Mouse (Mus musculus) limb, embryonic 14.5 days (tissue): ENCODE results near the gene Rbfox3. TPM values are rescaled to one million over a fixed set of nuclear protein-coding genes. Genes with fewer than 3 reads are reported as not detected.

Experiments
- ATAC-seq: fragments of 200-750 bp; cut with Nextera tagmentation; 2 replicates; pipeline ENCODE4 v1.8.0; 2017; ENCODE audit warnings: low read depth, moderate number of reproducible peaks, moderate TSS enrichment; ENCODE audit not compliant: low FRiP score
- DNase-seq: peaks from one replicate; pipeline ENCODE4 v3.0.0-alpha.2; 2015; ENCODE audit warnings: low spot score
- H3K27ac ChIP-seq: fragments of 300-500 bp; sonication (generic); replicated peaks from 2 replicates; pipeline ENCODE4 v1.5.1; 2014; ENCODE audit warnings: low read depth, mild to moderate bottlenecking, low read length, moderate library complexity, mixed read lengths
- H3K27me3 ChIP-seq: fragments of 300-500 bp; sonication (generic); 2 replicates; pipeline ENCODE4 v1.6.1; 2014; ENCODE audit warnings: low read length, mixed read lengths; ENCODE audit not compliant: control insufficient read depth, insufficient read depth
- H3K36me3 ChIP-seq: fragments of 300-500 bp; sonication (generic); 2 replicates; pipeline ENCODE4 v1.6.1; 2014; ENCODE audit warnings: mild to moderate bottlenecking, low read length, moderate library complexity, mixed read lengths; ENCODE audit not compliant: control insufficient read depth, insufficient read depth
- H3K4me1 ChIP-seq: fragments of 300-500 bp; sonication (generic); 2 replicates; pipeline ENCODE4 v1.6.1; 2014; ENCODE audit warnings: antibody characterized with exemption, low read length, mixed read lengths; ENCODE audit not compliant: control insufficient read depth, insufficient read depth
- H3K4me2 ChIP-seq: fragments of 300-500 bp; sonication (generic); replicated peaks from 2 replicates; pipeline ENCODE4 v1.6.1; 2014; ENCODE audit warnings: low read depth, mild to moderate bottlenecking, low read length, moderate library complexity; ENCODE audit not compliant: severe bottlenecking
- H3K4me3 ChIP-seq: fragments of 300-500 bp; sonication (generic); replicated peaks from 2 replicates; pipeline ENCODE4 v1.5.1; 2014; ENCODE audit warnings: low read length
- H3K9ac ChIP-seq: fragments of 300-500 bp; sonication (generic); 2 replicates; pipeline ENCODE4 v1.6.1; 2014; ENCODE audit warnings: mild to moderate bottlenecking, low read depth, low read length, moderate library complexity; ENCODE audit not compliant: severe bottlenecking
- H3K9me3 ChIP-seq: fragments of 300-500 bp; sonication (generic); 2 replicates; pipeline ENCODE4 v1.6.1; 2016; ENCODE audit warnings: low read length; ENCODE audit not compliant: control insufficient read depth
- POLR2A ChIP-seq: fragments of 200-500 bp; IDR thresholded peaks from 2 replicates; pipeline ENCODE4 v1.8.0; 2012; ENCODE audit warnings: inconsistent platforms, mild to moderate bottlenecking, moderate library complexity, borderline replicate concordance; ENCODE audit not compliant: insufficient read depth, insufficient read length; ENCODE audit errors: extremely low read depth
- WGBS: fragments of 180-500 bp; shearing (Covaris S2); extraction: QIAGEN DNeasy Blood & Tissue Kit; methylation state at CpG from one replicate; pipeline ENCODE4 v1.1.7; 2014; 5-methylcytosine and 5-hydroxymethylcytosine counted together
- polyA plus RNA-seq, 2 experiments: library from polyadenylated mRNA; depleted of rRNA in 1 of 2; stranded (reverse) in 1 of 2; unstranded in 1 of 2; fragments of >200 nt; fragmentation: Nextera tagmentation in 1 of 2; extraction: Ambion mirVana in 1 of 2; gene quantifications; 2 replicates each; pipeline versions ENCODE4 v1.2.1 to v1.2.3; 2012 to 2014

The Rbfox3 gene
- polyA plus RNA-seq, 2 experiments: 0.43 to 0.44 TPM

- no peaks in the 10 kb centered on the region for H3K36me3 ChIP-seq
- H3K4me2 ChIP-seq: no peak overlapping the region
- H3K4me3 ChIP-seq: no peak overlapping the region
- H3K27me3 ChIP-seq: no peaks in the 10 kb centered on the region
- ATAC-seq: no peak
- no peak for TF ChIP-seq POLR2A
- H3K4me1 ChIP-seq: no peaks in the 10 kb centered on the region
- DNase-seq: no peak
- H3K9me3 ChIP-seq: no peaks in the 10 kb centered on the region
- no peak overlapping the region for H3K27ac ChIP-seq
- WGBS: 81% methylated on average over 26 of the region's 26 CpGs
- no peak overlapping the region for H3K9ac ChIP-seq
Observed at GRCm38 (mm10) chr11:118714601-118715524, 196.5 kb downstream of the Rbfox3 start.

- H3K9me3 ChIP-seq: no peaks in the 10 kb centered on the region
- H3K4me3 ChIP-seq: no peak overlapping the region
- H3K36me3 ChIP-seq: no peaks in the 10 kb centered on the region
- no peak overlapping the region for H3K27ac ChIP-seq
- H3K4me2 ChIP-seq: no peak overlapping the region
- H3K4me1 ChIP-seq: no peaks in the 10 kb centered on the region
- H3K9ac ChIP-seq: no peak overlapping the region
- ATAC-seq (no peak), DNase-seq (no peak)
- WGBS: 47% methylated on average over 4 of the region's 4 CpGs
- TF ChIP-seq POLR2A: no peak
- H3K27me3 ChIP-seq: no peaks in the 10 kb centered on the region
Observed at GRCm38 (mm10) chr11:118712761-118713160, 198.6 kb downstream of the Rbfox3 start.

- no peak for TF ChIP-seq POLR2A
- no peaks in the 10 kb centered on the region for H3K36me3 ChIP-seq
- ATAC-seq: no peak
- H3K4me1 ChIP-seq: no peaks in the 10 kb centered on the region
- no peaks in the 10 kb centered on the region for H3K9me3 ChIP-seq
- H3K4me2 ChIP-seq: no peak overlapping the region
- DNase-seq: no peak
- no peak overlapping the region for H3K4me3 ChIP-seq
- no peaks in the 10 kb centered on the region for H3K27me3 ChIP-seq
- H3K27ac ChIP-seq: no peak overlapping the region
- no peak overlapping the region for H3K9ac ChIP-seq
- 75% methylated on average over 9 of the region's 9 CpGs for whole genome bisulfite sequencing
Observed at GRCm38 (mm10) chr11:118712058-118712457, 199.3 kb downstream of the Rbfox3 start.

- Histone ChIP-seq H3K9ac (no peak overlapping the region), H3K4me1 (no peaks in the 10 kb centered on the region), H3K27ac (no peak overlapping the region), H3K27me3 (no peaks in the 10 kb centered on the region), H3K4me3 (no peak overlapping the region), H3K9me3 (no peaks in the 10 kb centered on the region), H3K36me3 (no peaks in the 10 kb centered on the region), H3K4me2 (no peak overlapping the region)
- no peak for ATAC-seq
- DNase-seq: no peak
- WGBS: 85% methylated on average over 5 of the region's 5 CpGs
- TF ChIP-seq POLR2A: no peak
Observed at GRCm38 (mm10) chr11:118710035-118710434, 201.4 kb downstream of the Rbfox3 start.

- Histone ChIP-seq H3K4me1 (peaks cover 20% of the 10 kb centered on the region), H3K27ac (no peak overlapping the region), H3K9me3 (no peaks in the 10 kb centered on the region), H3K4me2 (no peak overlapping the region), H3K36me3 (no peaks in the 10 kb centered on the region), H3K9ac (no peak overlapping the region), H3K4me3 (no peak overlapping the region), H3K27me3 (no peaks in the 10 kb centered on the region)
- no peak for TF ChIP-seq POLR2A
- 42% methylated on average over 16 of the region's 16 CpGs for WGBS
- DNase-seq (no peak), ATAC-seq (no peak)
Observed at GRCm38 (mm10) chr11:118696226-118696930, 215.0 kb downstream of the Rbfox3 start.
